Mouse (Mus musculus) embryonic facial prominence, embryonic 10.5 days (tissue): Measurements from ENCODE around the gene Ptprt. TPM values are rescaled to one million over a fixed set of nuclear protein-coding genes. Genes with fewer than 3 reads are reported as not detected.
"Not testable (repeated sequence)": the region's sequence is repeated elsewhere in the genome, so short reads cannot be mapped to it uniquely, and the experiment has no call there.

Experiments
- DNase-seq: peaks from one replicate; pipeline ENCODE4 v3.0.0-alpha.2; 2017; ENCODE audit warnings: low spot score
- H3K27ac ChIP-seq: fragments of 300-500 bp; sonication (generic); replicated peaks from 2 replicates; pipeline ENCODE4 v1.5.1; 2016; ENCODE audit warnings: mild to moderate bottlenecking
- H3K27me3 ChIP-seq: fragments of 300-500 bp; sonication (generic); replicated peaks from 2 replicates; pipeline ENCODE4 v1.6.1; 2016; ENCODE audit warnings: low read depth, mild to moderate bottlenecking; ENCODE audit not compliant: poor library complexity, severe bottlenecking
- H3K36me3 ChIP-seq: fragments of 300-500 bp; sonication (generic); replicated peaks from 2 replicates; pipeline ENCODE4 v1.6.1; 2016; ENCODE audit warnings: mild to moderate bottlenecking, moderate library complexity
- H3K4me1 ChIP-seq: fragments of 300-500 bp; sonication (generic); 2 replicates; pipeline ENCODE4 v1.6.1; 2016
- H3K4me3 ChIP-seq: fragments of 300-500 bp; sonication (generic); 2 replicates; pipeline ENCODE4 v1.5.1; 2016; ENCODE audit warnings: mild to moderate bottlenecking, moderate library complexity
- H3K9me3 ChIP-seq: fragments of 300-500 bp; sonication (generic); 2 replicates; pipeline ENCODE4 v1.6.1; 2016; ENCODE audit warnings: mild to moderate bottlenecking
- WGBS: fragments of 180-500 bp; shearing (Covaris S2); methylation state at CpG from one replicate; pipeline ENCODE4 v1.1.7; 2016; 5-methylcytosine and 5-hydroxymethylcytosine counted together
- polyA plus RNA-seq: library from polyadenylated mRNA; unstranded; fragments of >200 nt; fragmentation: Nextera tagmentation; extraction: Ambion mirVana; gene quantifications from 2 replicates; pipeline ENCODE4 v1.2.1, GENCODE M21; 2016

Ptprt gene
- polyA plus RNA-seq, 1 experiment from 2014 or later: 0.72 TPM

- Histone ChIP-seq H3K4me3 (no peak overlapping the region), H3K9me3 (no peaks in the 10 kb centered on the region), H3K27ac (no peak overlapping the region), H3K4me1 (no peaks in the 10 kb centered on the region), H3K27me3 (no peaks in the 10 kb centered on the region), H3K36me3 (no peaks in the 10 kb centered on the region)
- WGBS: 89% methylated on average over 4 of the region's 4 CpGs
- no peak for DNase-seq
These were observed 412.7 kb downstream of the Ptprt start for GRCm38 (mm10) chr2:162248296-162248695.

- H3K4me3 ChIP-seq: no peak overlapping the region
- no peaks in the 10 kb centered on the region for H3K9me3 ChIP-seq
- 66% methylated on average over 1 of the region's 1 CpGs for WGBS
These were observed 438.5 kb downstream of the Ptprt start for GRCm38 (mm10) chr2:162222476-162222875.

GRCm38 (mm10) chr2:162220586-162220985 lies 440.4 kb downstream of the Ptprt start:
- no peak overlapping the region for H3K4me3 ChIP-seq
- H3K36me3 ChIP-seq: no peaks in the 10 kb centered on the region
- no peak overlapping the region for H3K27ac ChIP-seq
- no peaks in the 10 kb centered on the region for H3K27me3 ChIP-seq
- H3K9me3 ChIP-seq: no peaks in the 10 kb centered on the region
- DNase-seq: no peak
- H3K4me1 ChIP-seq: no peaks in the 10 kb centered on the region

More at GRCm38 (mm10) chr2:162222476-162222875, 438.5 kb downstream of the Ptprt start:
- DNase-seq: no peak
- Histone ChIP-seq H3K27me3 (no peaks in the 10 kb centered on the region), H3K36me3 (no peaks in the 10 kb centered on the region), H3K27ac (no peak overlapping the region), H3K4me1 (no peaks in the 10 kb centered on the region)

GRCm38 (mm10) chr2:162219507-162219906 lies 441.4 kb downstream of the Ptprt start:
- H3K27ac ChIP-seq: no peak overlapping the region
- DNase-seq: no peak
- H3K4me1 ChIP-seq: no peaks in the 10 kb centered on the region
- no peak overlapping the region for H3K4me3 ChIP-seq
- H3K36me3 ChIP-seq: no peaks in the 10 kb centered on the region
- WGBS: 84% methylated on average over 4 of the region's 4 CpGs
- H3K27me3 ChIP-seq: no peaks in the 10 kb centered on the region
- H3K9me3 ChIP-seq: no peaks in the 10 kb centered on the region

GRCm38 (mm10) chr2:162217896-162218295 lies 443.1 kb downstream of the Ptprt start:
- WGBS: 87% methylated on average over 5 of the region's 5 CpGs
- no peaks in the 10 kb centered on the region for H3K9me3 ChIP-seq
- no peak for DNase-seq
- no peaks in the 10 kb centered on the region for H3K36me3 ChIP-seq
- H3K27ac ChIP-seq: no peak overlapping the region
- no peaks in the 10 kb centered on the region for H3K27me3 ChIP-seq
- H3K4me3 ChIP-seq: no peak overlapping the region
- no peaks in the 10 kb centered on the region for H3K4me1 ChIP-seq

GRCm38 (mm10) chr2:162212397-162212796 lies 448.6 kb downstream of the Ptprt start:
- H3K4me1 ChIP-seq: no peaks in the 10 kb centered on the region
- H3K9me3 ChIP-seq: no peaks in the 10 kb centered on the region
- no peaks in the 10 kb centered on the region for H3K27me3 ChIP-seq
- H3K36me3 ChIP-seq: no peaks in the 10 kb centered on the region
- no peak overlapping the region for H3K27ac ChIP-seq
- DNase-seq: no peak
- no peak overlapping the region for H3K4me3 ChIP-seq
- 22% methylated on average over 2 of the region's 2 CpGs for WGBS

GRCm38 (mm10) chr2:162210564-162210963 lies 450.4 kb downstream of the Ptprt start:
- H3K9me3 ChIP-seq: no peaks in the 10 kb centered on the region
- H3K27ac ChIP-seq: no peak overlapping the region
- H3K4me1 ChIP-seq: no peaks in the 10 kb centered on the region
- DNase-seq: no peak
- H3K27me3 ChIP-seq: no peaks in the 10 kb centered on the region
- 90% methylated on average over 6 of the region's 6 CpGs for WGBS
- no peak overlapping the region for H3K4me3 ChIP-seq
- no peaks in the 10 kb centered on the region for H3K36me3 ChIP-seq

- Histone ChIP-seq H3K27me3 (no peaks in the 10 kb centered on the region), H3K27ac (no peak overlapping the region), H3K4me1 (no peaks in the 10 kb centered on the region), H3K9me3 (no peaks in the 10 kb centered on the region), H3K36me3 (no peaks in the 10 kb centered on the region), H3K4me3 (no peak overlapping the region)
- no peak for DNase-seq
- WGBS: 86% methylated on average over 5 of the region's 5 CpGs
These were observed 463.6 kb downstream of the Ptprt start for GRCm38 (mm10) chr2:162197316-162197715.

GRCm38 (mm10) chr2:162182621-162183475 lies 478.1 kb downstream of the Ptprt start:
- WGBS: 83% methylated on average over 20 of the region's 20 CpGs

GRCm38 (mm10) chr2:162181826-162182225 lies 479.1 kb downstream of the Ptprt start:
- Histone ChIP-seq H3K9me3 (no peaks in the 10 kb centered on the region), H3K27ac (no peak overlapping the region), H3K36me3 (no peaks in the 10 kb centered on the region), H3K27me3 (no peaks in the 10 kb centered on the region), H3K4me3 (no peak overlapping the region), H3K4me1 (no peaks in the 10 kb centered on the region)
- 93% methylated on average over 2 of the region's 2 CpGs for WGBS
- DNase-seq: no peak

More at GRCm38 (mm10) chr2:162182621-162183475, 478.1 kb downstream of the Ptprt start:
- Histone ChIP-seq H3K27ac (no peak overlapping the region), H3K4me1 (no peaks in the 10 kb centered on the region), H3K27me3 (no peaks in the 10 kb centered on the region), H3K4me3 (no peak overlapping the region), H3K36me3 (no peaks in the 10 kb centered on the region), H3K9me3 (no peaks in the 10 kb centered on the region)
- DNase-seq: no peak

GRCm38 (mm10) chr2:162172529-162172928 lies 488.4 kb downstream of the Ptprt start:
- Histone ChIP-seq H3K27me3 (no peaks in the 10 kb centered on the region), H3K4me3 (no peak overlapping the region), H3K36me3 (no peaks in the 10 kb centered on the region), H3K9me3 (no peaks in the 10 kb centered on the region), H3K4me1 (no peaks in the 10 kb centered on the region), H3K27ac (no peak overlapping the region)
- WGBS: 83% methylated on average over 1 of the region's 1 CpGs
- no peak for DNase-seq

- H3K9me3 ChIP-seq: no peaks in the 10 kb centered on the region
- H3K27ac ChIP-seq: no peak overlapping the region
- no peak overlapping the region for H3K4me3 ChIP-seq
- H3K27me3 ChIP-seq: no peaks in the 10 kb centered on the region
- no peaks in the 10 kb centered on the region for H3K4me1 ChIP-seq
- H3K36me3 ChIP-seq: no peaks in the 10 kb centered on the region
- WGBS: 89% methylated on average over 3 of the region's 3 CpGs
- no peak for DNase-seq
These were observed 519.0 kb downstream of the Ptprt start for GRCm38 (mm10) chr2:162141845-162142411.

- not testable (repeated sequence) for H3K4me1 ChIP-seq, H3K36me3 ChIP-seq, H3K9me3 ChIP-seq, H3K27ac ChIP-seq, DNase-seq, H3K4me3 ChIP-seq, H3K27me3 ChIP-seq
- 93% methylated on average over 3 of the region's 3 CpGs for WGBS
These were observed 524.8 kb downstream of the Ptprt start for GRCm38 (mm10) chr2:162136176-162136575.
